Mouse (Mus musculus): ENCODE measurements around the gene Kansl2. TPM values are rescaled to one million over a fixed set of nuclear protein-coding genes. Genes with fewer than 3 reads are reported as not detected.

Gene Kansl2
- 138 and 152 TPM in 2 replicates for polyA plus RNA-seq (2014; fragmentation: Nextera tagmentation; extraction: Ambion mirVana)

DNA sequence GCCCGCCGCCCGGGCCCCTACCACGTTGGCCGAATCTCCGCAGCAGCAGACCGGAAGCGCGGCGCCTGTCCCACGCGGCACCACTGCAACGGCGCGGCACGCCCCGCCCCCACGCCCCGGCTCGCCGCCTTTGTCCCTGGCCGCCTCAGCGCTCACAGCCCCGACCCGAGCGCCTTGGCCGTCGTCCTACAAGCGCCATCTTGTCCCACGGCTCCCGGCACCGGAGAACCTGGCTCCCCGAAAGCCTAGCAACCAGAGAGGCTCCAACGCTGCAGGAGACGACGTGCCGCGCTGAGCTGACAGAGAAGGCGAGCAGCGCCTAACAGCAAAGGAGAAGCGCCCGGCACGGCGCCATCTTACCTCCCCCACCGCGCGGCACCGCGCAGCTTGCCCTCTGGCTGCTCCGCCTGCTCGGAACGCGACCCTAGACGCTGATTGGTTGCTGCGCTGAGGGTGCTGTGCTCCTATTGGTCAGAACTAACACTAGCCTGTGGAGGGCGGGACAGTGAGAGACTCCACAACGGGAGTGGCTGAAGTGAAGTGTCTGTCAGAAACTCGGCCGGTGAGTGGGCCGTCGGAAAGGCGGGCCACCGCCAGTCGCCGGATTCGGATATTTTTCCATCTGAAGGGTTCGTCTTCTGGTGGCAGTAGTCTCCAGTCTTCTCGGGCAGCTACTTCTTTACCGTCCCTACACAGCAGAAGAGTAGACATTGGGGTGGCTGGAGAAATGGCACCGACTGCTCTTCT is at the start of gene Kansl2:
Gene Kansl2, minus strand, starts transcription at position 384 of the 747 bp plus-strand sequence.
- Histone ChIP-seq H3K4me2 (ENCODE audit: low read depth, low read length, severe bottlenecking) (peak within 1 kb of the TSS; percentile 82), H3K9me3 (ENCODE audit: control insufficient read depth, low read length) (no peaks in the 10 kb centered on the region), H3K27ac (ENCODE audit: low read depth, low read length) (peak within 1 kb of the TSS; percentile 97), H3K27me3 (ENCODE audit: control insufficient read depth, insufficient read depth, low read length) (no peaks in the 10 kb centered on the region), H3K9ac (ENCODE audit: low read length) (peak within 1 kb of the TSS; percentile 99), H3K4me1 (replicated peaks; ENCODE audit: control insufficient read depth, insufficient read depth, low read length) (0 out of 2 replicates have a peak, but pooled peaks cover 4% of the 10 kb centered on the region), H3K36me3 (ENCODE audit: control insufficient read depth, insufficient read depth, low read length) (peaks cover 7% of the 10 kb centered on the region; the same call in 1 of the 2 replicates), H3K4me3 (ENCODE audit: low read depth, low read length) (peak within 1 kb of the TSS; percentile 79)
- ATAC-seq (replicated peaks; ENCODE audit: low FRiP score), result peak; percentile 100
- under 1% methylated on average over 69 of the region's 70 CpGs for WGBS
- DNase-seq (ENCODE audit: low spot score), result peak; percentile 98

DNA sequence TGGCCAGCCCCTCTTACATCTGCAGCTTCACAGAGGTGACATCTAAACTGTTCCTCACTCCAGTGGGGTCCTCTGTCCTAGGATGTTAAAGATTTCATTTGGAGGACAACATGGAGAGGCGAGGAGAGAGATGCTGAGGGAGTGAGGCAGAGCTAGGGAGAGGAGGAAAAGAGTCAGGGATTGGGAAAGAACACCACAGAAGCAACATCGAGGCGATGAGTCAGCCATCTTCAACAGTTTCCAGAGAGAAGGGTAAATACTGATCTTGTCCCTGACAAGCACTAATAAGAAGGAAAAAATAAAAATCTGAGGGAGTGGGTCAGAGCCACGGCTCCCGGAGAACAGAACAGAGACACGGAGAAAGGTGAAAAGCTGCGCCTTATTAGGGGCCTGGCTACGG is 48.9 kb upstream of the Kansl2 start:
- H3K4me3 ChIP-seq (ENCODE audit: low read depth, low read length), result no peak overlapping the region
- no peaks in the 10 kb centered on the region for H3K9me3 ChIP-seq (ENCODE audit: control insufficient read depth, low read length)
- no peak overlapping the region for H3K9ac ChIP-seq (ENCODE audit: low read length)
- H3K27ac ChIP-seq (ENCODE audit: low read depth, low read length), result no peak overlapping the region
- 82% methylated on average over 8 of the region's 8 CpGs for WGBS
- no peak overlapping the region for H3K4me2 ChIP-seq (ENCODE audit: low read depth, low read length, severe bottlenecking)
- ATAC-seq (replicated peaks; ENCODE audit: low FRiP score), result no peak
- DNase-seq (ENCODE audit: low spot score), result peak; percentile 40
- no peaks in the 10 kb centered on the region for H3K36me3 ChIP-seq (ENCODE audit: control insufficient read depth, insufficient read depth, low read length)
- H3K27me3 ChIP-seq (ENCODE audit: control insufficient read depth, insufficient read depth, low read length), result no peaks in the 10 kb centered on the region; the same call in 1 of the 2 replicates
- H3K4me1 ChIP-seq (replicated peaks; ENCODE audit: control insufficient read depth, insufficient read depth, low read length), result no peaks in the 10 kb centered on the region

DNA sequence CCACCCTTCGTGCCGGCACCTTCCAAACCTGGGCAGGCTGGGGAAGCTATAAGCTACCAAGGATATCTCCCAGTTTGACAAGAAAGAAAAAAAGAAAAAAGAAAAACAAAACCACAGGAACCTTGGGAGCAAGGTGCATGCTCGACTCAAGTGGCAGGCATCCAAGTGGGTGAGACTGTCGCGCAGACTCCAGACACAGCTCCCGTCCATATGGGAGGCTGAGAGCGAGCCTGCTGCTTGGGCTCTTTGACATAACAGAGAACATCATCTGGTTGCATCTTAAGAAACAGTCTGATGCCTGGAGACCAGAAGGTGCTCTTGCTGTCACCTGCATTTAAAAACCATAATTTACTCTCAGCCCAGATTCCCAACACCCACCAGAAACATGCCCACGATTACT is 48.3 kb upstream of the Kansl2 start:
- no peaks in the 10 kb centered on the region for H3K9me3 ChIP-seq (ENCODE audit: control insufficient read depth, low read length)
- no peaks in the 10 kb centered on the region for H3K4me1 ChIP-seq (replicated peaks; ENCODE audit: control insufficient read depth, insufficient read depth, low read length)
- DNase-seq (ENCODE audit: low spot score), result peak; percentile 22
- no peak overlapping the region for H3K27ac ChIP-seq (ENCODE audit: low read depth, low read length)
- 83% methylated on average over 8 of the region's 8 CpGs for WGBS
- H3K27me3 ChIP-seq (ENCODE audit: control insufficient read depth, insufficient read depth, low read length), result no peaks in the 10 kb centered on the region; the same call in 1 of the 2 replicates
- H3K4me2 ChIP-seq (ENCODE audit: low read depth, low read length, severe bottlenecking), result no peak overlapping the region
- ATAC-seq (replicated peaks; ENCODE audit: low FRiP score), result no peak
- no peak overlapping the region for H3K4me3 ChIP-seq (ENCODE audit: low read depth, low read length)
- no peak overlapping the region for H3K9ac ChIP-seq (ENCODE audit: low read length)
- H3K36me3 ChIP-seq (ENCODE audit: control insufficient read depth, insufficient read depth, low read length), result no peaks in the 10 kb centered on the region

DNA sequence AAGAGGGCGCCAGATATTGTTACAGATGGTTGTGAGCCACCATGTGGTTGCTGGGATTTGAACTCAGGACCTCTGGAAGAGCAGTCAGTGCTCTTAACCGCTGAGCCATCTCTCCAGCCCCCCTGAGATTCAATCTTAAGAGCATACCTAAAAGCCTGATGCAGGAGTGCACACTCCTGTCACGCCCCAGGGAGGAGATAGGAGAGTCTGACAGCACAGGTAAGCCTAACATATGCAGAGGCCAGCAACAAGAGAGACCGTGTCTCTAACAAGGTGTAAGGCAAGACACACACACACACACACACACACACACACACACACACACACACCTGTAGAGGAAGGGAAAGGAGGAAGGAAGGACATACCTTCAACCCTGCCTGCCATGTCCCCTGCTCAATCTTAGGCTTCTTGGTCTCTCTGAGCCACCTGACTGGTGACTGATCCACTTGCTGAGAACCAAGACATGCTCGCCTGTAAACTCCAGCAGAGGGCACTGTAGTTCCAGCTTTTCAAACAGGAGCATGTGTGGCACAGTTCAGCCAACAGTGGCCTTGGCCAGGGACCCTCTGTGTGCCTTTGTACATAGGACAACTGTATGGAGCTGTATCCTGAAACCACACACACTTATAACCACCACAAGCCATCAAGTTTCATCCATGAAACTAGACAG is 45.9 kb upstream of the Kansl2 start:
- H3K4me3 ChIP-seq (ENCODE audit: low read depth, low read length), result no peak overlapping the region
- ATAC-seq (replicated peaks; ENCODE audit: low FRiP score), result peak; percentile 71
- H3K27ac ChIP-seq (ENCODE audit: low read depth, low read length), result no peak overlapping the region
- H3K9ac ChIP-seq (ENCODE audit: low read length), result no peak overlapping the region
- H3K4me1 ChIP-seq (replicated peaks; ENCODE audit: control insufficient read depth, insufficient read depth, low read length), result no peaks in the 10 kb centered on the region
- no peak overlapping the region for H3K4me2 ChIP-seq (ENCODE audit: low read depth, low read length, severe bottlenecking)
- no peaks in the 10 kb centered on the region for H3K9me3 ChIP-seq (ENCODE audit: control insufficient read depth, low read length)
- no peaks in the 10 kb centered on the region; the same call in 1 of the 2 replicates for H3K27me3 ChIP-seq (ENCODE audit: control insufficient read depth, insufficient read depth, low read length)
- H3K36me3 ChIP-seq (ENCODE audit: control insufficient read depth, insufficient read depth, low read length), result no peaks in the 10 kb centered on the region
- DNase-seq (ENCODE audit: low spot score), result peak; percentile 88
- 40% methylated on average over 5 of the region's 5 CpGs for WGBS

DNA sequence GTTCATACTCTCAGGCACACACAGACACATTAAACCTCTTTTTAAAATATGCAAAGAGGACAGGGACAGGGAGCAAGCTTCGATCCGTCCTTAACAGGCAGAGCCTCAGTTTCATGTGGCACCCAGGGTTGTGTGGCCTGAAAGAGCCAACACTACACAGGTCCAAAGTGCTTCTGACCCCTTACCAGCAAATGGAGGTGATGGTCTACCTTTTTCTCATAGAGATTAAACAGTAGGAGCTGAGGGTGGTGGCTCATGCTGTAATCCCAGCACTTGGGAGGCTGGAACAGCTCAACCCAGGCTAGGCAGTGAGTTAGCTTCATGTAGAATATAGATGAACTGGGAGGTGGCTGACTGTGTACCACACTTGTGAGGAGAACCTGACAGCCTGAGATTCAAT is 45.2 kb upstream of the Kansl2 start:
- Histone ChIP-seq H3K4me2 (ENCODE audit: low read depth, low read length, severe bottlenecking) (no peak overlapping the region), H3K4me1 (replicated peaks; ENCODE audit: control insufficient read depth, insufficient read depth, low read length) (no peaks in the 10 kb centered on the region), H3K9me3 (ENCODE audit: control insufficient read depth, low read length) (no peaks in the 10 kb centered on the region), H3K27ac (ENCODE audit: low read depth, low read length) (no peak overlapping the region), H3K9ac (ENCODE audit: low read length) (no peak overlapping the region), H3K36me3 (ENCODE audit: control insufficient read depth, insufficient read depth, low read length) (no peaks in the 10 kb centered on the region), H3K27me3 (ENCODE audit: control insufficient read depth, insufficient read depth, low read length) (no peaks in the 10 kb centered on the region; the same call in 1 of the 2 replicates), H3K4me3 (ENCODE audit: low read depth, low read length) (no peak overlapping the region)
- DNase-seq (ENCODE audit: low spot score), result no peak
- ATAC-seq (replicated peaks; ENCODE audit: low FRiP score), result no peak
- 89% methylated on average over 2 of the region's 2 CpGs for WGBS

DNA sequence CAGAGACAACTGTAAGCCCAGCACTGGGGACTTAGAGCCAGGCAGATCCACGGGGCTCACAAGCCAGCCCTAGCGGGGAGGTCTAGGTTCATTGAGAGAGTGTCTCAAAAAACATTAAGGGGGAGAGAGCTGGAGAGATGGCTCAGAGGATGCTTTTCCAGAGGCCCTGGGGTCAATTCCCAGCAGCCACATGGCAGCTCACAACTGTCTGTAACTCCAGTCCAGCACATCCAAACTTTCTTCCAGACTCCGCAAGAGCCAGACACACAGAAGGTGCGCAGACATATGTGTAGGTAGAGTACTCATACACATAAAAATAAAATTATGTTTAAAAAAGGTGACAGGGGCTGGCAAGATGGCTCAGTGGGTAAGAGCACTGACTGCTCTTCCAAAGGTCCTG is 39.2 kb upstream of the Kansl2 start:
- no peak overlapping the region for H3K4me2 ChIP-seq (ENCODE audit: low read depth, low read length, severe bottlenecking)
- 0 out of 2 replicates have a peak, but pooled peaks cover 5% of the 10 kb centered on the region for H3K4me1 ChIP-seq (replicated peaks; ENCODE audit: control insufficient read depth, insufficient read depth, low read length)
- H3K27ac ChIP-seq (ENCODE audit: low read depth, low read length), result no peak overlapping the region
- ATAC-seq (replicated peaks; ENCODE audit: low FRiP score) (no peak), DNase-seq (ENCODE audit: low spot score) (no peak)
- H3K27me3 ChIP-seq (ENCODE audit: control insufficient read depth, insufficient read depth, low read length), result no peaks in the 10 kb centered on the region
- WGBS, result 78% methylated on average over 4 of the region's 4 CpGs
- H3K9ac ChIP-seq (ENCODE audit: low read length), result no peak overlapping the region
- no peak overlapping the region for H3K4me3 ChIP-seq (ENCODE audit: low read depth, low read length)
- no peaks in the 10 kb centered on the region for H3K9me3 ChIP-seq (ENCODE audit: control insufficient read depth, low read length)
- H3K36me3 ChIP-seq (ENCODE audit: control insufficient read depth, insufficient read depth, low read length), result no peaks in the 10 kb centered on the region

DNA sequence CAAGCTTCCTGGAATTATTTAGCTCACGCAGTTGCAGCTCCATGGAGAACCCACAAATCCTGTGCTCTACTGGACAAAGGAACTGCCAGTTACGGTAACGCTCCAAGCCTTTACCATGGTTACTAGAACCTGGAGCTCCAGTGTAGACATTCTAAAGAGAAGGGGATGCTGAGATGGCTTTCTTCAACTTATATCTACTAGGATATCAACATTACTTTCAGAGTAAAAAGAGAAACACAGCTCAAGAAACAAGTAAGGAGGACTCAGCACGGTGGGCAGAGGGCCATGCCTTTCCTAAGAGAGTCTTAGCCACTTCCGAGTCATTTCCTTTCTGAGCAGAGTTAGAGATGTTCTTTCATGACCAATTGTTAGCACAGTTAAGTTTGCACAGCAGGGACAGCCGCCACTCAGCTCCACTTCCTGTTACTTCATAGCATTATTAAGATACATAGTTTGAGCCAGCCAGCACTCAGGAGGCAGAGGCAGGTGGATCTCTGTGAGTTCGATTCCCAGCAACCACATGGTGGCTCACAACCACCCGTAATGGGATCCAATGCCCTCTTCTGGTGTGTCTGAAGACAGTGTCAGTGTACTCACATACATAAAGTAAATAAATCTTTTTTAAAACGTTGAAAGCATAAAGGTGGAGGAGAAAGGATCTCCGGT is 36.9 kb upstream of the Kansl2 start, which contains the start of the genes Ccnt1 and 4930415O20Rik:
Gene Ccnt1, minus strand, starts transcription at position 51 of the 666 bp plus-strand sequence.
Gene 4930415O20Rik, plus strand, starts transcription at position 132 of the 666 bp plus-strand sequence.
- WGBS, result 85% methylated on average over 10 of the region's 10 CpGs
- Histone ChIP-seq H3K27me3 (ENCODE audit: control insufficient read depth, insufficient read depth, low read length) (no peaks in the 10 kb centered on the region), H3K9me3 (ENCODE audit: control insufficient read depth, low read length) (no peaks in the 10 kb centered on the region), H3K4me2 (ENCODE audit: low read depth, low read length, severe bottlenecking) (no peak within 1 kb of the TSS), H3K27ac (ENCODE audit: low read depth, low read length) (no peak within 1 kb of the TSS), H3K36me3 (ENCODE audit: control insufficient read depth, insufficient read depth, low read length) (no peaks in the 10 kb centered on the region), H3K4me3 (ENCODE audit: low read depth, low read length) (no peak within 1 kb of the TSS), H3K9ac (ENCODE audit: low read length) (no peak within 1 kb of the TSS), H3K4me1 (replicated peaks; ENCODE audit: control insufficient read depth, insufficient read depth, low read length) (peaks cover 9% of the 10 kb centered on the region; the same call in 1 of the 2 replicates)
- DNase-seq (ENCODE audit: low spot score), result no peak
- no peak for ATAC-seq (replicated peaks; ENCODE audit: low FRiP score)

DNA sequence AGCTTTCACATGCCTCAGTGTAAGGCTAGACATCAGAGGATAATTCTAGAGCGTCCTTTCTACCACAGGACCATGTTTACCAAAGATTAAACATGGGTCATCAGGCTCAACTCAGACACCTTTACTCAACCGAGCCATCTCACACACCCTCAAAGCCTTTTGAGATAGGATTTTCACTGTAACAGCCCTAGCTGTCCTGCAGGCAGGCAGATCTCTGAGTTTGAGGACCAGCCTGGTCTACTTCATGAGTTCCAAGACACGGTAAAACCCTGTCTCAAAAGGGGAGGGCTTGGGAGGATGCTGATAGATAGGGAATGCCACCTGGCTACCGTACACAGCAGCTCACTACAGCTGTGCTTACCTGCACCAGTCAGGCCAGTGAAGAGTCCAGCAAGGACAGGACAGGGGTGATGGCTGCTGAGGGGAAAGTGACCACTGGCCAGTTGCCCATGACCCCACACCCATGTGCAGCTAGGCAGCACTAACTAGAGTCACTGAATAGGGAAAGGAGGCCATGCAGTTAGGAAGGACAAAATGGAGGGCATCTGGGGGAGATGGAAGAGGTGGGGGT is 35.8 kb upstream of the Kansl2 start:
- no peak overlapping the region for H3K4me2 ChIP-seq (ENCODE audit: low read depth, low read length, severe bottlenecking)
- peaks cover 18% of the 10 kb centered on the region; the same call in 1 of the 2 replicates for H3K4me1 ChIP-seq (replicated peaks; ENCODE audit: control insufficient read depth, insufficient read depth, low read length)
- ATAC-seq (replicated peaks; ENCODE audit: low FRiP score), result no peak
- WGBS, result 91% methylated on average over 4 of the region's 4 CpGs
- no peaks in the 10 kb centered on the region for H3K27me3 ChIP-seq (ENCODE audit: control insufficient read depth, insufficient read depth, low read length)
- H3K27ac ChIP-seq (ENCODE audit: low read depth, low read length), result no peak overlapping the region
- H3K9me3 ChIP-seq (ENCODE audit: control insufficient read depth, low read length), result no peaks in the 10 kb centered on the region
- DNase-seq (ENCODE audit: low spot score), result no peak
- no peak overlapping the region for H3K9ac ChIP-seq (ENCODE audit: low read length)
- H3K4me3 ChIP-seq (ENCODE audit: low read depth, low read length), result no peak overlapping the region
- no peaks in the 10 kb centered on the region for H3K36me3 ChIP-seq (ENCODE audit: control insufficient read depth, insufficient read depth, low read length)
